ENCODE assay signal across 8 mouse cellular contexts in the genomic region with DNA sequence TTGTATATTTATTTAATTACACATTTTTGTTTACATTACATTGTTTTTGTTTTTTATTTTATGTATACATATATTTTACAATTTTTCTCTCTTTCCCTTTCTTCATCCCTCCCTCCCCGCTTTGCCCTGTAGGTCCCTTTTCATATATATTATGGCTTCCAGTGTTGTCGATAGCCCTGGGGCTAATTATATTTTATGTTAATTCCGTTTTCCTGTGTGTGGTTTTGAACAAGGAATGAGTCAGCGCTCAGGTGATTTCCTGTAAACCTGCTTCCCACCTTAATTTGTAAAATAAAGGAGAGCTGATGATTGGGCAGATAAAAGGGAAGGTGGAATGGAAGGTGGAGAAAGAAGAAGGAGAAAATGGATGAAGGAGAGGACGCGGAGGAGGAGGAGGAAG. TPM values are rescaled to one million over a fixed set of nuclear protein-coding genes. Genes with fewer than 3 reads are reported as not detected.
DNase-seq lines count a peak whose midpoint lies in the region; ATAC-seq lines count a peak whose summit lies in the region.

A gene (plus strand): TSS at position 350 of the 400 bp plus-strand sequence.

- H3K4me1 ChIP-seq in forebrain, embryonic 11.5 days (replicated peaks; ENCODE audit: control insufficient read depth, insufficient read depth, low read length) = peaks cover 5% of the 10 kb centered on the region; the same call in 1 of the 2 replicates
- peaks cover 14% of the 10 kb centered on the region for H3K4me1 ChIP-seq in limb, embryonic 15.5 days
- peaks cover 4% of the 10 kb centered on the region; the same call in 1 of the 2 replicates for H3K4me1 ChIP-seq in stomach, embryonic 15.5 days

- WGBS in forebrain, embryonic 11.5 days = 79% methylated on average over 6 of the region's 6 CpGs
- whole genome bisulfite sequencing in limb, embryonic 15.5 days = 64% methylated on average over 6 of the region's 6 CpGs
- 73% methylated on average over 6 of the region's 6 CpGs for WGBS in stomach, embryonic 15.5 days

- H3K27ac ChIP-seq in forebrain, embryonic 11.5 days (ENCODE audit: low read depth, low read length) = peak within 1 kb of the TSS; percentile 58; the same call in 1 of the 2 replicates
- peak within 1 kb of the TSS; percentile 86 for H3K27ac ChIP-seq in limb, embryonic 15.5 days
- H3K27ac ChIP-seq in stomach, embryonic 15.5 days = peak within 1 kb of the TSS; percentile 85

- H3K4me3 ChIP-seq in forebrain, embryonic 11.5 days (ENCODE audit: low read depth, low read length) = peak within 1 kb of the TSS; percentile 80
- H3K4me3 ChIP-seq in limb, embryonic 15.5 days = peak within 1 kb of the TSS; percentile 97
- H3K4me3 ChIP-seq in stomach, embryonic 15.5 days (replicated peaks) = peak within 1 kb of the TSS; percentile 93

- no peaks in the 10 kb centered on the region for H3K36me3 ChIP-seq in forebrain, embryonic 11.5 days (ENCODE audit: control insufficient read depth, insufficient read depth, low read length)
- peaks cover 12% of the 10 kb centered on the region for H3K36me3 ChIP-seq in limb, embryonic 15.5 days
- H3K36me3 ChIP-seq in stomach, embryonic 15.5 days = 0 out of 2 replicates have a peak, but pooled peaks cover 2% of the 10 kb centered on the region

- peak; percentile 41 for DNase-seq in ES-CJ7 (ENCODE audit: low read depth, low spot score)
- no peak for DNase-seq in forebrain, embryonic 11.5 days (ENCODE audit: low spot score)
- no peak for DNase-seq in urinary bladder, postnatal 14 days (ENCODE audit: low spot score)
- DNase-seq in embryo, embryonic 10.5 days (ENCODE audit: low spot score) = no peak

- H3K27me3 ChIP-seq in forebrain, embryonic 11.5 days (ENCODE audit: control insufficient read depth, insufficient read depth, low read length) = no peaks in the 10 kb centered on the region
- H3K27me3 ChIP-seq in limb, embryonic 15.5 days = no peaks in the 10 kb centered on the region
- no peaks in the 10 kb centered on the region for H3K27me3 ChIP-seq in stomach, embryonic 15.5 days (replicated peaks)

- H3K9ac ChIP-seq in forebrain, embryonic 11.5 days (ENCODE audit: low read length) = peak within 1 kb of the TSS; percentile 91
- H3K9ac ChIP-seq in limb, embryonic 15.5 days = peak within 1 kb of the TSS; percentile 93
- peak within 1 kb of the TSS; percentile 89 for H3K9ac ChIP-seq in stomach, embryonic 15.5 days

- no peak for ATAC-seq in CD4-positive, CD25-positive, alpha-beta regulatory T cell, adult 4 months
- no peak for ATAC-seq in forebrain, embryonic 11.5 days (replicated peaks; ENCODE audit: low FRiP score)
- no peak for ATAC-seq in hematopoietic stem cell, adult 5-6 weeks (replicated peaks in 1 of 2; ENCODE audit: insufficient read depth in 1 of 2, low FRiP score in 2 of 2, low TSS enrichment in 1 of 2, low read depth in 1 of 2, poor library complexity in 2 of 2, severe bottlenecking in 2 of 2)
- ATAC-seq in limb, embryonic 15.5 days (ENCODE audit: insufficient number of reproducible peaks, low FRiP score, low TSS enrichment, low read depth) = no peak
- ATAC-seq in stomach, embryonic 15.5 days (ENCODE audit: insufficient read depth, low FRiP score, low read depth) = no peak

- no peaks in the 10 kb centered on the region for H3K9me3 ChIP-seq in forebrain, embryonic 11.5 days (ENCODE audit: control insufficient read depth, low read length)
- H3K9me3 ChIP-seq in limb, embryonic 15.5 days = no peaks in the 10 kb centered on the region
- no peaks in the 10 kb centered on the region for H3K9me3 ChIP-seq in stomach, embryonic 15.5 days

- peak within 1 kb of the TSS; percentile 68 for H3K4me2 ChIP-seq in forebrain, embryonic 11.5 days (ENCODE audit: low read depth, low read length, severe bottlenecking)
- peak within 1 kb of the TSS; percentile 55 for H3K4me2 ChIP-seq in limb, embryonic 15.5 days
- peak within 1 kb of the TSS; percentile 57 for H3K4me2 ChIP-seq in stomach, embryonic 15.5 days

RNA-seq across cellular contexts. Expression of the gene that starts here (rescaled TPM):
- polyA plus RNA-seq in CD4-positive, CD25-positive, alpha-beta regulatory T cell, adult 4 months (2017; shearing (Covaris generic)) = 100 to 1,000 TPM; 145 to 167 TPM
- 88.8 and 92.4 TPM in 2 replicates for polyA plus RNA-seq in forebrain, embryonic 11.5 days (2014; fragmentation: Nextera tagmentation; extraction: Ambion mirVana)
- total RNA-seq in hematopoietic stem cell, adult 5-6 weeks (2017) = 45.3 and 75.9 TPM in 2 replicates
- 89.8 and 97.2 TPM in 2 replicates for polyA plus RNA-seq in limb, embryonic 15.5 days (2015; fragmentation: Nextera tagmentation; extraction: Ambion mirVana)
- 93.0 and 97.9 TPM in 2 replicates for polyA plus RNA-seq in stomach, embryonic 15.5 days (2015; fragmentation: Nextera tagmentation; extraction: Ambion mirVana)
